In the genomic region with DNA sequence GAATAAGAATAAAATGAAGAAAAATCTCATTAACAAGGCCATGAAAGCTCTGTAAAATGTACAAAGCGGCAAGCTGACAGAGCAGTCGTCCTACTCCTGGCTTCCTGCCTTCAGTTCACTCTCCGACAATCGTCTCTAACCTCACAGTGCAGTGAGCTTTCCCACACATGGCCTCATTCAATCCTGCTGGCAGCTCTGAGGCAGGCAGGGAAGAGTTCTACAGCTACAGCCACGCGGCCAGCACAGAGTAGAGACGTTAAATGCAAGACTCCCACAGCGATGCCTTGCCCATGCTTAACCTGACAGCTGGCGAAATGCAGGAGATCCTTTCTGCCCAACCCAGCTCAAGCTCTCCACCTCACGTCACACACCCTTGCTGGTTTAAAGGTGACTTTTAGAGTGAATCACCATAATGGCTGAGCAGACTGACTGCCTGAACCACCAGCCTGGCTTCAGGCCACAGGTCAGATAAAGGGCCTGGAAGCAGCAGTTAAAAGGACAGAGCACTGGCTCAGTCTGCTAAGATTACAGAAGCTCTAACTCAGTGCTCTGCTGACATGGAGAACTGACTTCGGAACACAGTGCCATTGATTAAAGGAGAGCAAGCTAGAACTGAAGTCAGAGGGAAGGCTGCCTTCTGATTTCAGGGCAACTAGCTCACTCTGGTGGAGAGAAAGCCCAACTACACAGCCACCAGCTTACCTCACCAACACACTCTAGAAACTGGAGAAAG, we compare ENCODE assay signal across 8 mouse cellular contexts. TPM values are rescaled to one million over a fixed set of nuclear protein-coding genes. Genes with fewer than 3 reads are reported as not detected.
DNase-seq lines count a peak whose midpoint lies in the region; ATAC-seq lines count a peak whose summit lies in the region.

No protein-coding gene starts in this region.

- H3K4me3 ChIP-seq in limb, embryonic 12.5 days (replicated peaks), result no peak overlapping the region
- H3K4me3 ChIP-seq in neural tube, embryonic 11.5 days (ENCODE audit: low read depth, low read length), result no peak overlapping the region

- H3K36me3 ChIP-seq in limb, embryonic 12.5 days, result 0 out of 2 replicates have a peak, but pooled peaks cover 3% of the 10 kb centered on the region
- no peaks in the 10 kb centered on the region for H3K36me3 ChIP-seq in neural tube, embryonic 11.5 days (ENCODE audit: control insufficient read depth, insufficient read depth, low read length)

- peak overlapping the region; percentile 23; the same call in 1 of the 2 replicates for H3K4me2 ChIP-seq in limb, embryonic 12.5 days
- H3K4me2 ChIP-seq in neural tube, embryonic 11.5 days (ENCODE audit: low read depth), result no peak overlapping the region

- 0 out of 2 replicates have a peak overlapping the region, but pooled peaks have one; percentile 19 for H3K27ac ChIP-seq in limb, embryonic 12.5 days
- H3K27ac ChIP-seq in neural tube, embryonic 11.5 days (ENCODE audit: low read depth, low read length), result no peak overlapping the region

- H3K9me3 ChIP-seq in limb, embryonic 12.5 days, result no peaks in the 10 kb centered on the region
- H3K9me3 ChIP-seq in neural tube, embryonic 11.5 days (ENCODE audit: control insufficient read depth, low read length), result no peaks in the 10 kb centered on the region

- DNase-seq in urinary bladder, adult 2 months (ENCODE audit: low spot score), result peak; percentile 32
- DNase-seq in urinary bladder, postnatal 10 days (ENCODE audit: low spot score), result no peak
- peak; percentile 36 for DNase-seq in embryo, embryonic 9.5 days (ENCODE audit: extremely low spot score)
- peak; percentile 24 to 46 for DNase-seq in heart, adult 9 months (ENCODE audit: low spot score in 2 of 2)
- DNase-seq in kidney, adult 9 months, result peak; percentile 44
- peak; percentile 63 for DNase-seq in neural tube, embryonic 11.5 days (ENCODE audit: low spot score)

- 0 out of 2 replicates have a peak, but pooled peaks have one; percentile 76 for ATAC-seq in limb, embryonic 12.5 days (ENCODE audit: insufficient number of reproducible peaks, insufficient read depth, low FRiP score, low TSS enrichment, low read depth)
- ATAC-seq in neural tube, embryonic 11.5 days (ENCODE audit: insufficient read depth, low FRiP score, low TSS enrichment), result no peak
- no peak for ATAC-seq in monocyte, adult 5-6 weeks (replicated peaks; ENCODE audit: insufficient number of reproducible peaks, low FRiP score, low TSS enrichment, poor library complexity, severe bottlenecking)

- H3K27me3 ChIP-seq in limb, embryonic 12.5 days, result peaks cover 5% of the 10 kb centered on the region
- no peaks in the 10 kb centered on the region for H3K27me3 ChIP-seq in neural tube, embryonic 11.5 days (ENCODE audit: control insufficient read depth, insufficient read depth, low read length)

- no peak overlapping the region for H3K9ac ChIP-seq in limb, embryonic 12.5 days (replicated peaks)
- no peak overlapping the region for H3K9ac ChIP-seq in neural tube, embryonic 11.5 days (ENCODE audit: low read length)

- 47% methylated on average over 11 of the region's 11 CpGs for WGBS in limb, embryonic 12.5 days
- WGBS in neural tube, embryonic 11.5 days, result 78% methylated on average over 11 of the region's 11 CpGs

- peaks cover 21% of the 10 kb centered on the region for H3K4me1 ChIP-seq in limb, embryonic 12.5 days (replicated peaks)
- H3K4me1 ChIP-seq in neural tube, embryonic 11.5 days (ENCODE audit: control insufficient read depth, insufficient read depth, low read length), result no peaks in the 10 kb centered on the region

RNA-seq across cellular contexts. Expression of a gene that starts 25.3 kb away (rescaled TPM):
- polyA plus RNA-seq in urinary bladder, adult 2 months (2012; rRNA removed), result 5.5 and 6.9 TPM in 2 replicates
- polyA plus RNA-seq in limb, embryonic 12.5 days (2016; fragmentation: Nextera tagmentation; extraction: Ambion mirVana), result 19.3 and 20.1 TPM in 2 replicates
- 16.1 and 17.0 TPM in 2 replicates for polyA plus RNA-seq in neural tube, embryonic 11.5 days (2014; fragmentation: Nextera tagmentation; extraction: Ambion mirVana)
- total RNA-seq in monocyte, adult 5-6 weeks (2017), result 6.1 to 8.9 TPM (median 7.0 TPM) in 3 replicates

RNA-seq across cellular contexts. Expression of a gene that starts 58.9 kb away (rescaled TPM):
- 8.5 and 9.1 TPM in 2 replicates for polyA plus RNA-seq in urinary bladder, adult 2 months (2012; rRNA removed)
- 10.9 and 12.5 TPM in 2 replicates for polyA plus RNA-seq in limb, embryonic 12.5 days (2016; fragmentation: Nextera tagmentation; extraction: Ambion mirVana)
- 3.0 and 5.0 TPM in 2 replicates for polyA plus RNA-seq in neural tube, embryonic 11.5 days (2014; fragmentation: Nextera tagmentation; extraction: Ambion mirVana)
- not detected in 3 replicates for total RNA-seq in monocyte, adult 5-6 weeks (2017)
